Mouse (Mus musculus): ENCODE data around the gene Gm3453. TPM values are rescaled to one million over a fixed set of nuclear protein-coding genes. Genes with fewer than 3 reads are reported as not detected.
A peak's percentile ranks its signal among the peaks of the same experiment; 100 is the strongest.
"Not testable (repeated sequence)": the region's sequence is repeated elsewhere in the genome, so short reads cannot be mapped to it uniquely, and the experiment has no call there.

Gene Gm3453
- not detected in 2 replicates for polyA plus RNA-seq (2016; fragmentation: Nextera tagmentation; extraction: Ambion mirVana)

- not testable (repeated sequence) for H3K27me3 ChIP-seq (replicated peaks); H3K4me2 ChIP-seq (replicated peaks); H3K36me3 ChIP-seq; H3K9me3 ChIP-seq; H3K9ac ChIP-seq; H3K27ac ChIP-seq; H3K4me3 ChIP-seq; ATAC-seq (ENCODE audit: low FRiP score, low read depth); H3K4me1 ChIP-seq
- WGBS = 62% methylated on average over 2 of the region's 2 CpGs
Measured at GRCm38 (mm10) chr14:5979037-5979436, at the start of gene Gm3453. Gene Gm3453, minus strand, starts transcription at chr14:5979137.

- not testable (repeated sequence) for H3K4me2 ChIP-seq (replicated peaks); H3K9me3 ChIP-seq; ATAC-seq (ENCODE audit: low FRiP score, low read depth); H3K9ac ChIP-seq; H3K4me1 ChIP-seq; H3K27ac ChIP-seq; H3K4me3 ChIP-seq; H3K36me3 ChIP-seq; H3K27me3 ChIP-seq (replicated peaks)
- WGBS = 88% methylated on average over 7 of the region's 7 CpGs
Measured at GRCm38 (mm10) chr14:5987136-5987535, 8.2 kb upstream of the Gm3453 start.

- not testable (repeated sequence) for H3K9ac ChIP-seq; H3K4me1 ChIP-seq; H3K36me3 ChIP-seq; H3K4me3 ChIP-seq; H3K27ac ChIP-seq; ATAC-seq (ENCODE audit: low FRiP score, low read depth); H3K27me3 ChIP-seq (replicated peaks); H3K4me2 ChIP-seq (replicated peaks); H3K9me3 ChIP-seq
- WGBS = 24% methylated on average over 4 of the region's 4 CpGs
Measured at GRCm38 (mm10) chr14:5962441-5962840, 16.5 kb downstream of the Gm3453 start.

- H3K36me3 ChIP-seq; H3K9me3 ChIP-seq; ATAC-seq (ENCODE audit: low FRiP score, low read depth); H3K27ac ChIP-seq; H3K4me1 ChIP-seq; H3K27me3 ChIP-seq (replicated peaks): not testable (repeated sequence)
- H3K4me2 ChIP-seq (replicated peaks) = peak within 1 kb of the TSS; percentile 79
- WGBS = under 1% methylated on average over 18 of the region's 23 CpGs
- peak within 1 kb of the TSS; percentile 51 for H3K9ac ChIP-seq
- H3K4me3 ChIP-seq = peak within 1 kb of the TSS; percentile 47
Measured at GRCm38 (mm10) chr14:5961635-5962034, 17.3 kb downstream of the Gm3453 start, which contains the start of gene Gm3248. Gene Gm3248, minus strand, starts transcription at chr14:5961745.

- not testable (repeated sequence) for H3K36me3 ChIP-seq; H3K4me1 ChIP-seq; H3K27me3 ChIP-seq (replicated peaks); H3K9me3 ChIP-seq; H3K27ac ChIP-seq
- peak overlapping the region; percentile 47 for H3K4me3 ChIP-seq
- WGBS = under 1% methylated on average over 24 of the region's 24 CpGs
- peak overlapping the region; percentile 79 for H3K4me2 ChIP-seq (replicated peaks)
- 0 out of 2 replicates have a peak, but pooled peaks have one; percentile 70 for ATAC-seq (ENCODE audit: low FRiP score, low read depth)
- peak overlapping the region; percentile 51 for H3K9ac ChIP-seq
Measured at GRCm38 (mm10) chr14:5961102-5961501, 17.8 kb downstream of the Gm3453 start.

- 11% methylated on average over 6 of the region's 10 CpGs for WGBS
Measured at GRCm38 (mm10) chr14:5960479-5960878, 18.5 kb downstream of the Gm3453 start.

GRCm38 (mm10) chr14:5923276-5923675, 55.7 kb downstream of the Gm3453 start:
- not testable (repeated sequence) for H3K36me3 ChIP-seq; H3K9ac ChIP-seq; H3K9me3 ChIP-seq; H3K27me3 ChIP-seq (replicated peaks); H3K27ac ChIP-seq; H3K4me2 ChIP-seq (replicated peaks); ATAC-seq (ENCODE audit: low FRiP score, low read depth); H3K4me3 ChIP-seq; H3K4me1 ChIP-seq
- 78% methylated on average over 7 of the region's 7 CpGs for WGBS

More at GRCm38 (mm10) chr14:5960479-5960878, 18.5 kb downstream of the Gm3453 start:
- not testable (repeated sequence) for H3K9me3 ChIP-seq; H3K27ac ChIP-seq; ATAC-seq (ENCODE audit: low FRiP score, low read depth); H3K9ac ChIP-seq; H3K4me1 ChIP-seq; H3K27me3 ChIP-seq (replicated peaks); H3K4me2 ChIP-seq (replicated peaks); H3K4me3 ChIP-seq; H3K36me3 ChIP-seq

Other genes with a start within 250 kb of the Gm3453 start
- 0.23 TPM in 1 of 2 replicates, not detected in the other for gene Gm3373, start 237.6 kb downstream of the Gm3453 start, polyA plus RNA-seq (2016; fragmentation: Nextera tagmentation; extraction: Ambion mirVana)
- gene Gm3383, start 171.2 kb downstream of the Gm3453 start, polyA plus RNA-seq (2016; fragmentation: Nextera tagmentation; extraction: Ambion mirVana) = 1.6 and 1.8 TPM in 2 replicates
- gene Gm3424, start 148.8 kb downstream of the Gm3453 start, polyA plus RNA-seq (2016; fragmentation: Nextera tagmentation; extraction: Ambion mirVana) = not detected in 2 replicates
- gene Gm8237, start 98.8 kb downstream of the Gm3453 start, polyA plus RNA-seq (2016; fragmentation: Nextera tagmentation; extraction: Ambion mirVana) = 0.10 and 0.47 TPM in 2 replicates
- gene Gm3248, start 17.4 kb downstream of the Gm3453 start, polyA plus RNA-seq (2016; fragmentation: Nextera tagmentation; extraction: Ambion mirVana) = 0.87 and 1.1 TPM in 2 replicates
- not detected in 2 replicates for gene Gm6337, start 79.1 kb upstream of the Gm3453 start, polyA plus RNA-seq (2016; fragmentation: Nextera tagmentation; extraction: Ambion mirVana)
- 1.1 and 1.4 TPM in 2 replicates for gene Gm8206, start 114.8 kb upstream of the Gm3453 start, polyA plus RNA-seq (2016; fragmentation: Nextera tagmentation; extraction: Ambion mirVana)
- 2.9 and 3.2 TPM in 2 replicates for gene Gm3468, start 129.5 kb upstream of the Gm3453 start, polyA plus RNA-seq (2016; fragmentation: Nextera tagmentation; extraction: Ambion mirVana)
- not detected in 2 replicates for gene Gm3476, start 146.7 kb upstream of the Gm3453 start, polyA plus RNA-seq (2016; fragmentation: Nextera tagmentation; extraction: Ambion mirVana)
- gene Gm21560, start 240.2 kb upstream of the Gm3453 start, polyA plus RNA-seq (2016; fragmentation: Nextera tagmentation; extraction: Ambion mirVana) = not detected in 2 replicates

All from neural tube, embryonic 12.5 days (tissue).